Mouse (Mus musculus): ENCODE data around the gene Tagln3.

Gene Tagln3

DNA sequence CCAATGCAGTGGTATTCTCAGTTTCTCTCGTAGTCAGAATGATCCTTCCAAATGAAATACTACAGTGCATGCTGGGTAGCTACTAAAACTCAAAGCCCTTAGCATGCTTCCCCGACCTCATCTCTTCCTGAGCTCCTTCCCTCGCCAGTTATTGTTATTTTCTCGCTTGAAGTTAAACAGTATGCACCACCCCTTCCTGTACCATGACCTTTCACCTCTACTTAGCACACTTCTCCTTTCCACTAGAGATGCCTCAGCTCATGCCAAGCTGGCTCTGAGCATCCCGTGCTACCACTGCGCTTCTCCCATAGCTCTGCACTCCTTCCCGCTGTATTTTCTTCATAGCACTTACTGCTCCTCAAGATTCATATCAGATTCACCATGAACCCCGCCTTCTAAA is 13.5 kb upstream of the Tagln3 start:
- Histone ChIP-seq H3K36me3 (ENCODE audit: control insufficient read depth, insufficient read depth, low read length, poor library complexity, severe bottlenecking) (peaks cover 4% of the 10 kb centered on the region), H3K27me3 (ENCODE audit: control insufficient read depth, insufficient read depth, low read length, poor library complexity, severe bottlenecking) (no peaks in the 10 kb centered on the region)
- no peak for DNase-seq (ENCODE audit: low read depth, low spot score)

DNA sequence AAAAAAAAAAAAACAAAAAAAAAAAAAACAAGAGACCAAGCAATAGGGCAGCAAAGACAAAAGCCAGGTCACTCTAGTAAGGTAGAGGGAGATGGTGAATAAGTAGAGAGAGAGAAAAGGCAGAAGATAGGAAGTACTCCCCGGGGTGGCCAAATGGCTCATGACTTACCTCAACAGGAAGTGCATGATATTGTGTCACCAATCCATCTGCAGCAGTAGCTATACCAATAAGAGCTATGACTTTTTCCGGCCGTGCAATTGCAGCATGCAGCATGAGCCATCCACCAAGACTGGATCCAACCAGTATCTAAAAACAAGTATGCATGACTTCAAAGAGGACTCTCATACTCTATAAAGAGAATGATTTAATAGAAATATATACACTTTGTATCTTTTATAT is 12.3 kb upstream of the Tagln3 start:
- Histone ChIP-seq H3K27me3 (ENCODE audit: control insufficient read depth, insufficient read depth, low read length, poor library complexity, severe bottlenecking) (no peaks in the 10 kb centered on the region), H3K36me3 (ENCODE audit: control insufficient read depth, insufficient read depth, low read length, poor library complexity, severe bottlenecking) (peaks cover 6% of the 10 kb centered on the region)
- no peak for DNase-seq (ENCODE audit: low read depth, low spot score)

- DNase-seq (ENCODE audit: low read depth, low spot score) = no peak
- Histone ChIP-seq H3K36me3 (ENCODE audit: control insufficient read depth, insufficient read depth, low read length, poor library complexity, severe bottlenecking) (peaks cover 12% of the 10 kb centered on the region), H3K27me3 (ENCODE audit: control insufficient read depth, insufficient read depth, low read length, poor library complexity, severe bottlenecking) (no peaks in the 10 kb centered on the region)
These were observed 4.8 kb upstream of the Tagln3 start for GRCm38 (mm10) chr16:45729163-45729562.

DNA sequence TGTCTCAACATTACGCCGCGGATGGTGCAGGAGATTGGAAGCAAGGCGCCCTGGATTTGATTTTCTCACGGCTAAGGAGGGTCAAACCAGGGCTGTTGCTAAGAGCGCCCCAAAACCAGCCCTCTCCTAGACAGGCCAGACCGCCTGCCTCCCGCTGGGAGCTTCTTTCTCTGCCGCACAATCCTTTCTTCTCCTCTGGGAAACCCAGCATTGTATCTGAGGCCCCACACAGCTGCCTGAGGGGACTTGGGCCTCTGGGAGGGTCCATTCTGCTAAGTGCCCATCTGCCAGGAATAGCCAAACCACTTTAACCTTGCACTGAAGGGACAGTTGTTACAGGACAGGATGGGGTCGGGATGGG is 314 bp upstream of the Tagln3 start:
- H3K27me3 ChIP-seq (ENCODE audit: control insufficient read depth, insufficient read depth, low read length, poor library complexity, severe bottlenecking) = no peaks in the 10 kb centered on the region; the same call in 1 of the 2 replicates
- no peak for DNase-seq (ENCODE audit: low read depth, low spot score)
- H3K36me3 ChIP-seq (ENCODE audit: control insufficient read depth, insufficient read depth, low read length, poor library complexity, severe bottlenecking) = no peaks in the 10 kb centered on the region

DNA sequence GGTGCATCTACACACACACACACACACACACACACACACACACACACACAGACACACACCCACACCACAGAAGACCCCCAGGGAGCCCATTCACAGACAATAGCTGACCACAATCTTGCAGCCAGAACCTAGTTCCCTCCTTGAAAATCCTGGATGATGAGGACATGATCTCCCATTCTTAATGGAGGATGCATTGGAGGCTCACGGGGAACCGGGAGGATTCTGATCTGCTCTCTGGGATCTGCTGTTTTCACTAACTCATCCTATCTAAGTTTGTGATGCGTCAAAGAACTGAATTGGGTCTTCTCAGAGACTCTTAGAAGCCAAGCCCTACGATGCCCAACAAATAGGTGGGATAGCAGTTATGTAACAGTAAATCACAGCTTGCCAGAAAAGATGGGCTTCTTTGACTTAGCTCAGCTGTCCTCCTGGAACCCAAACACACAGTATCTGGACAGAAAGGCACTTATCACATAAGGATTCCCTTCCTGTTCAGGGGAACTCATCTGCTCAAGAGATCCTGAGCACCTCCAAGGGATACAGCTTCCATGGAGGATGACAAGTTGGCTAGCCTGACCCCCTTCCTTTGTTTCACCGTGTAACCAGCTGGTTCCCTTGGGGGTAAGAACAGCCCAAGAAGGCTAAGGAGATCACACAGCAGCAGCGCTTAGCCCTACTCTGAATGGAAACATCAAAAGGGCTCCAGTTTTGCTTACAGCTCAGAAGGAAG is 1.1 kb downstream of the Tagln3 start:
- Histone ChIP-seq H3K36me3 (ENCODE audit: control insufficient read depth, insufficient read depth, low read length, poor library complexity, severe bottlenecking) (no peaks in the 10 kb centered on the region), H3K27me3 (ENCODE audit: control insufficient read depth, insufficient read depth, low read length, poor library complexity, severe bottlenecking) (no peaks in the 10 kb centered on the region; the same call in 1 of the 2 replicates)
- no peak for DNase-seq (ENCODE audit: low read depth, low spot score)

GRCm38 (mm10) chr16:45722460-45722951 is 1.9 kb downstream of the Tagln3 start:
- no peak for DNase-seq (ENCODE audit: low read depth, low spot score)

GRCm38 (mm10) chr16:45720022-45720630 is 4.3 kb downstream of the Tagln3 start:
- Histone ChIP-seq H3K36me3 (ENCODE audit: control insufficient read depth, insufficient read depth, low read length, poor library complexity, severe bottlenecking) (no peaks in the 10 kb centered on the region), H3K27me3 (ENCODE audit: control insufficient read depth, insufficient read depth, low read length, poor library complexity, severe bottlenecking) (no peaks in the 10 kb centered on the region; the same call in 1 of the 2 replicates)
- DNase-seq (ENCODE audit: low read depth, low spot score) = no peak

More at GRCm38 (mm10) chr16:45722460-45722951, 1.9 kb downstream of the Tagln3 start:
- Histone ChIP-seq H3K36me3 (ENCODE audit: control insufficient read depth, insufficient read depth, low read length, poor library complexity, severe bottlenecking) (no peaks in the 10 kb centered on the region), H3K27me3 (ENCODE audit: control insufficient read depth, insufficient read depth, low read length, poor library complexity, severe bottlenecking) (no peaks in the 10 kb centered on the region; the same call in 1 of the 2 replicates)

- DNase-seq (ENCODE audit: low read depth, low spot score) = no peak
- H3K27me3 ChIP-seq (ENCODE audit: control insufficient read depth, insufficient read depth, low read length, poor library complexity, severe bottlenecking) = no peaks in the 10 kb centered on the region
These were observed 6.1 kb downstream of the Tagln3 start for GRCm38 (mm10) chr16:45718296-45718695.

GRCm38 (mm10) chr16:45714489-45715150 is 9.8 kb downstream of the Tagln3 start:
- no peak for DNase-seq (ENCODE audit: low read depth, low spot score)
- Histone ChIP-seq H3K36me3 (ENCODE audit: control insufficient read depth, insufficient read depth, low read length, poor library complexity, severe bottlenecking) (no peaks in the 10 kb centered on the region), H3K27me3 (ENCODE audit: control insufficient read depth, insufficient read depth, low read length, poor library complexity, severe bottlenecking) (no peaks in the 10 kb centered on the region)

More at GRCm38 (mm10) chr16:45718296-45718695, 6.1 kb downstream of the Tagln3 start:
- no peaks in the 10 kb centered on the region for H3K36me3 ChIP-seq (ENCODE audit: control insufficient read depth, insufficient read depth, low read length, poor library complexity, severe bottlenecking)

DNA sequence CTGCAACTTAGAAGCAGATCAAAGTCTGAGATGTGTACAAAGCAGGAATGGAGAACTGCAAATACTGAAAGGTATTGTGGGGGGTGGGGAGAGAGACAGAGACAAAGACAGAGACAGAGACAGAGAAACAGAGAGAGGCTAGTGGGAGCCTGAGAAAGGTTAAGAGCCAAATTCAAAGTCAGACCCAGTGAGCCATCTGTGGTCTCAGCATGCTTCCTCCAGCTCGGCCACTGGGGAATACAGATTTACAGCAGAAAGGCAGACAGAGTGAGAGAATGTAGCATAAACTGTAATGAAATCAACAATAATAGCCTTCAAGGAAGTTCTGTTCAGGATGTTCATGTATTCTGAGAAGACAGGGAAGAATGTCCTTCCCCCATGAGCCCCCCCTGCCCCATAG is 10.5 kb downstream of the Tagln3 start:
- DNase-seq (ENCODE audit: low read depth, low spot score) = no peak
- no peaks in the 10 kb centered on the region for H3K27me3 ChIP-seq (ENCODE audit: control insufficient read depth, insufficient read depth, low read length, poor library complexity, severe bottlenecking)
- H3K36me3 ChIP-seq (ENCODE audit: control insufficient read depth, insufficient read depth, low read length, poor library complexity, severe bottlenecking) = no peaks in the 10 kb centered on the region

DNA sequence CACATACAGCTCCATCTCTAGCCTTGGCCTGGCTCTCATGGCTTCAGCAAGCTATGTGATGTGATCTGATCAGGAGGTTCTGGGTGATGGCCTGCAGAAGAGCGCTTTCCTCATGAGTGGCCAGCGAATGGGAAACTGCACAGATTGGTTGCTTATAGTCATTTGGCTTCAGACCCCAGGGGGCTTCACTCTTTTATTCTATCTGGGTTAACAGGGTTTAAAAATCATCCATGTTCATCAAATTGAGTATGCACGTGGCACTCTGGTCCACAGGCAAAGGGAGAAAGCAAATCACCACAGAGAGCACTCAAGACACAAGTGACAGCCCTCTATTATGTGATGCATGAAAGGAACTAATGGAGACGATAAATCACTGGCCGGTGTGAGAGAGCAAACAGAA is 11.1 kb downstream of the Tagln3 start:
- H3K36me3 ChIP-seq (ENCODE audit: control insufficient read depth, insufficient read depth, low read length, poor library complexity, severe bottlenecking) = no peaks in the 10 kb centered on the region
- no peak for DNase-seq (ENCODE audit: low read depth, low spot score)
- no peaks in the 10 kb centered on the region for H3K27me3 ChIP-seq (ENCODE audit: control insufficient read depth, insufficient read depth, low read length, poor library complexity, severe bottlenecking)

- Histone ChIP-seq H3K27me3 (ENCODE audit: control insufficient read depth, insufficient read depth, low read length, poor library complexity, severe bottlenecking) (no peaks in the 10 kb centered on the region), H3K36me3 (ENCODE audit: control insufficient read depth, insufficient read depth, low read length, poor library complexity, severe bottlenecking) (no peaks in the 10 kb centered on the region)
- no peak for DNase-seq (ENCODE audit: low read depth, low spot score)
These were observed 13.1 kb downstream of the Tagln3 start for GRCm38 (mm10) chr16:45711263-45711662.

DNA sequence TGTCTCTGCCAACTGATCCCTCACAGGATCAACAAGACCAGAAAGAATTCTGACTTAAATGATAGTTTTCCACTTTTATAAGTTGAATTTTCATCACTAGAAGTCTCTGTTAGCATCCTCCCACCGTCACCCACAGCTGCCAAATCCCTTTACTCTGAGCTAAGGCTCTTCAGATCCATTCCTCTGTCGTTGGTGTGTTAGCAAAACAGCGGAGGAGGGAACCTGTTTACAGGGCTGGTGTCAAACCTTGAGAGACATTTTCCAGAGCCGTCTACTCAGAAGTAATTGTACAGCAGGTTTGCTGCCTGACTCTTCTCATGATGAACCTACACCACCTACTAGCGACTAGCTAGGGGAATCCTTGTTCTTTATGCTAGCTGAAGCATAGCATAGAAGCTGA is 25.1 kb downstream of the Tagln3 start:
- no peaks in the 10 kb centered on the region for H3K27me3 ChIP-seq (ENCODE audit: control insufficient read depth, insufficient read depth, low read length, poor library complexity, severe bottlenecking)
- no peak for DNase-seq (ENCODE audit: low read depth, low spot score)
- no peaks in the 10 kb centered on the region for H3K36me3 ChIP-seq (ENCODE audit: control insufficient read depth, insufficient read depth, low read length, poor library complexity, severe bottlenecking)

DNA sequence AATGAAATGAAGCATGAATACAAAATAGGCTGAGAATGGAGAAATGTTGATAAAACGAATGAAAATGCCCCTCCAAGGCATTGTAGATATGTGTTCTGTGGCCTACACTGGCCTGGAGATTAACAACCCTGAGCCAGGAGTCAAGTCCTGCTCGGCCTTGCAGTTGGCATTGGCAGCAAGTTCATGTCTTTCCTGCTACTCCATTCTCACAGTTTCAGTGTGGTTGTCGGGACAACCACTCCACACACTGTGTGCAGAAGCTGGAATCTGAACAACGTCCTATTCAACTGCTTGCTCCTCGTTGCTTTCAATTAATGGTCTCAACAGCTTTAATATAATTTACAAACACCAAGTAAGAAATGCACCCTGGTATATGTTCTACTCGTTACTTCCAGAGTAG is 26.4 kb downstream of the Tagln3 start:
- no peak for DNase-seq (ENCODE audit: low read depth, low spot score)
- H3K36me3 ChIP-seq (ENCODE audit: control insufficient read depth, insufficient read depth, low read length, poor library complexity, severe bottlenecking) = no peaks in the 10 kb centered on the region
- no peaks in the 10 kb centered on the region for H3K27me3 ChIP-seq (ENCODE audit: control insufficient read depth, insufficient read depth, low read length, poor library complexity, severe bottlenecking)
